Mouse (Mus musculus) cerebellum, adult 2 months (tissue): ENCODE data around the gene Meis2.

ENCODE experiments used
- CTCF ChIP-seq: fragments of 200-500 bp; IDR thresholded peaks from 2 replicates; pipeline ENCODE4 v1.5.1; 2011; ENCODE audit warnings: low read depth, mild to moderate bottlenecking, control low read depth, low read length, moderate library complexity, borderline replicate concordance; ENCODE audit not compliant: insufficient read depth
- POLR2A ChIP-seq: fragments of 200-500 bp; IDR thresholded peaks from 2 replicates; pipeline ENCODE4 v1.6.1; 2011; ENCODE audit warnings: low read length, control low read depth, borderline replicate concordance; ENCODE audit not compliant: insufficient read depth

DNA sequence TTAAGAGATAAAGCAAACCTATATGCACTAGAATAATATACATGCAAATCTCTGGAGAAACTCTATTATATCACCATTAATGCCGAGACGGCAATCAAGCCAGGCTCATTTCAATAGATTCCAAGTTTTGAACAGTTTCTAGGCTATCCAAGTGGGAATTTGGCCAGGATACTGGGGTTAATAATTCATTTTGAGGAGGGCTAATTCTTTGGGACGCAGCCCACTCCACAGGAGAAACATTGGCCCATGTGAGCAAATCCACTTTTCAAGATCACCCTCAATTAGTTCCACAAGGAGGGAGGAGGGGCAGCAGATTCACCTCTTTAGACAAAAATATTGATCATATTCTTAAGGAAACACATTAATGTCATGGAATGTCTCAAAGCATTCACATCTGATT, 127.3 kb downstream of the Meis2 start:
- no peak for TF ChIP-seq CTCF
- no peak for TF ChIP-seq POLR2A
